Mouse (Mus musculus) hindbrain, embryonic 16.5 days (tissue): ENCODE results near the gene Auts2. TPM values are rescaled to one million over a fixed set of nuclear protein-coding genes. Genes with fewer than 3 reads are reported as not detected.

ENCODE experiments used
- ATAC-seq: fragments of 200-750 bp; cut with Nextera tagmentation; 2 replicates; pipeline ENCODE4 v1.8.0; 2017; ENCODE audit warnings: moderate TSS enrichment, moderate library complexity
- H3K27ac ChIP-seq: fragments of 300-500 bp; sonication (generic); 2 replicates; pipeline ENCODE4 v1.5.1; 2014; ENCODE audit warnings: low read depth, mild to moderate bottlenecking, control low read depth, low read length, moderate library complexity
- H3K27me3 ChIP-seq: fragments of 300-500 bp; sonication (generic); replicated peaks from 2 replicates; pipeline ENCODE4 v1.6.1; 2014; ENCODE audit warnings: low read length; ENCODE audit not compliant: control insufficient read depth, insufficient read depth
- H3K36me3 ChIP-seq: fragments of 300-500 bp; sonication (generic); 2 replicates; pipeline ENCODE4 v1.6.1; 2014; ENCODE audit warnings: mild to moderate bottlenecking, low read length, moderate library complexity, mixed read lengths; ENCODE audit not compliant: control insufficient read depth, insufficient read depth
- H3K4me1 ChIP-seq: fragments of 300-500 bp; sonication (generic); 2 replicates; pipeline ENCODE4 v1.6.1; 2014; ENCODE audit warnings: low read depth, low read length; ENCODE audit not compliant: control insufficient read depth, insufficient read depth
- H3K4me2 ChIP-seq: fragments of 300-500 bp; sonication (generic); 2 replicates; pipeline ENCODE4 v1.6.1; 2014; ENCODE audit warnings: mild to moderate bottlenecking, low read length, control low read depth, moderate library complexity
- H3K4me3 ChIP-seq: fragments of 300-500 bp; sonication (generic); 2 replicates; pipeline ENCODE4 v1.5.1; 2014; ENCODE audit warnings: mild to moderate bottlenecking, low read length, control low read depth, moderate library complexity
- H3K9ac ChIP-seq: fragments of 300-500 bp; sonication (generic); 2 replicates; pipeline ENCODE4 v1.6.1; 2014; ENCODE audit warnings: low read depth, mild to moderate bottlenecking, control low read depth, low read length, moderate library complexity
- H3K9me3 ChIP-seq: fragments of 300-500 bp; sonication (generic); 2 replicates; pipeline ENCODE4 v1.6.1; 2014; ENCODE audit warnings: mild to moderate bottlenecking, low read length, moderate library complexity; ENCODE audit not compliant: control insufficient read depth
- WGBS: fragments of 180-500 bp; shearing (Covaris S2); extraction: QIAGEN DNeasy Blood & Tissue Kit; methylation state at CpG from one replicate; pipeline ENCODE4 v1.1.7; 2014; 5-methylcytosine and 5-hydroxymethylcytosine counted together
- polyA plus RNA-seq: library from polyadenylated mRNA; unstranded; fragments of >200 nt; fragmentation: Nextera tagmentation; extraction: Ambion mirVana; gene quantifications from 2 replicates; pipeline ENCODE4 v1.2.1, GENCODE M21; 2015

Gene Auts2
- polyA plus RNA-seq, 1 experiment from 2014 or later: 43.2 TPM

GRCm38 (mm10) chr5:131492535-131492934, 1050.6 kb downstream of the Auts2 start:
- Histone ChIP-seq H3K36me3 (no peaks in the 10 kb centered on the region), H3K9me3 (no peaks in the 10 kb centered on the region), H3K4me3 (no peak overlapping the region), H3K4me2 (no peak overlapping the region), H3K9ac (no peak overlapping the region), H3K4me1 (peaks cover 4% of the 10 kb centered on the region), H3K27ac (no peak overlapping the region), H3K27me3 (no peaks in the 10 kb centered on the region)
- ATAC-seq: no peak
- WGBS: 84% methylated on average over 8 of the region's 8 CpGs

- Histone ChIP-seq H3K4me3 (no peak overlapping the region), H3K36me3 (no peaks in the 10 kb centered on the region), H3K27me3 (no peaks in the 10 kb centered on the region), H3K27ac (peak overlapping the region; percentile 12; the same call in 1 of the 2 replicates), H3K9me3 (no peaks in the 10 kb centered on the region), H3K4me2 (no peak overlapping the region), H3K4me1 (peaks cover 4% of the 10 kb centered on the region), H3K9ac (no peak overlapping the region)
- no peak for ATAC-seq
- 61% methylated on average over 8 of the region's 8 CpGs for WGBS
Measured at GRCm38 (mm10) chr5:131491843-131492242, 1051.3 kb downstream of the Auts2 start.

- Histone ChIP-seq H3K4me1 (peaks cover 4% of the 10 kb centered on the region), H3K9me3 (no peaks in the 10 kb centered on the region), H3K9ac (no peak overlapping the region), H3K4me2 (no peak overlapping the region), H3K27ac (no peak overlapping the region), H3K36me3 (no peaks in the 10 kb centered on the region), H3K27me3 (no peaks in the 10 kb centered on the region), H3K4me3 (no peak overlapping the region)
- WGBS: 78% methylated on average over 2 of the region's 2 CpGs
- no peak for ATAC-seq
Measured at GRCm38 (mm10) chr5:131490811-131491210, 1052.3 kb downstream of the Auts2 start.

GRCm38 (mm10) chr5:131489846-131490245, 1053.3 kb downstream of the Auts2 start:
- 88% methylated on average over 7 of the region's 7 CpGs for WGBS
- no peak for ATAC-seq
- H3K9me3 ChIP-seq: no peaks in the 10 kb centered on the region
- no peaks in the 10 kb centered on the region for H3K27me3 ChIP-seq
- no peak overlapping the region for H3K27ac ChIP-seq
- H3K36me3 ChIP-seq: no peaks in the 10 kb centered on the region
- peaks cover 4% of the 10 kb centered on the region for H3K4me1 ChIP-seq
- H3K4me3 ChIP-seq: no peak overlapping the region
- H3K4me2 ChIP-seq: no peak overlapping the region
- H3K9ac ChIP-seq: no peak overlapping the region

- H3K27ac ChIP-seq: no peak overlapping the region
- H3K4me2 ChIP-seq: no peak overlapping the region
- no peak overlapping the region for H3K9ac ChIP-seq
- no peak for ATAC-seq
- H3K4me3 ChIP-seq: no peak overlapping the region
- no peaks in the 10 kb centered on the region for H3K27me3 ChIP-seq
- WGBS: 79% methylated on average over 4 of the region's 4 CpGs
- no peaks in the 10 kb centered on the region for H3K36me3 ChIP-seq
- H3K4me1 ChIP-seq: no peaks in the 10 kb centered on the region; the same call in 1 of the 2 replicates
- no peaks in the 10 kb centered on the region for H3K9me3 ChIP-seq
Measured at GRCm38 (mm10) chr5:131486527-131486926, 1056.6 kb downstream of the Auts2 start.

GRCm38 (mm10) chr5:131475278-131475677, 1067.9 kb downstream of the Auts2 start:
- ATAC-seq: no peak
- no peak overlapping the region for H3K9ac ChIP-seq
- no peak overlapping the region for H3K4me2 ChIP-seq
- H3K9me3 ChIP-seq: no peaks in the 10 kb centered on the region
- no peak overlapping the region for H3K27ac ChIP-seq
- no peaks in the 10 kb centered on the region for H3K27me3 ChIP-seq
- peaks cover 35% of the 10 kb centered on the region for H3K36me3 ChIP-seq
- no peaks in the 10 kb centered on the region for H3K4me1 ChIP-seq
- H3K4me3 ChIP-seq: no peak overlapping the region

GRCm38 (mm10) chr5:131468609-131469008, 1074.5 kb downstream of the Auts2 start:
- Histone ChIP-seq H3K4me1 (peaks cover 3% of the 10 kb centered on the region; the same call in 1 of the 2 replicates), H3K9me3 (no peaks in the 10 kb centered on the region), H3K4me2 (no peak overlapping the region), H3K27me3 (no peaks in the 10 kb centered on the region), H3K27ac (no peak overlapping the region), H3K4me3 (no peak overlapping the region), H3K36me3 (peaks cover 23% of the 10 kb centered on the region), H3K9ac (no peak overlapping the region)
- WGBS: 95% methylated on average over 4 of the region's 4 CpGs
- no peak for ATAC-seq

- no peak for ATAC-seq
- H3K4me1 ChIP-seq: peaks cover 3% of the 10 kb centered on the region; the same call in 1 of the 2 replicates
- no peak overlapping the region for H3K27ac ChIP-seq
- H3K27me3 ChIP-seq: no peaks in the 10 kb centered on the region
- no peak overlapping the region for H3K4me3 ChIP-seq
- H3K9me3 ChIP-seq: no peaks in the 10 kb centered on the region
- 77% methylated on average over 9 of the region's 9 CpGs for WGBS
- peaks cover 16% of the 10 kb centered on the region for H3K36me3 ChIP-seq
- no peak overlapping the region for H3K4me2 ChIP-seq
- H3K9ac ChIP-seq: no peak overlapping the region
Measured at GRCm38 (mm10) chr5:131466131-131466530, 1077.0 kb downstream of the Auts2 start.

- Histone ChIP-seq H3K27ac (0 out of 2 replicates have a peak overlapping the region, but pooled peaks have one; percentile 6), H3K36me3 (peaks cover 29% of the 10 kb centered on the region), H3K4me2 (no peak overlapping the region)
Measured at GRCm38 (mm10) chr5:131463402-131463801, 1079.7 kb downstream of the Auts2 start.

GRCm38 (mm10) chr5:131459951-131460350, 1083.2 kb downstream of the Auts2 start:
- H3K36me3 ChIP-seq: peaks cover 34% of the 10 kb centered on the region

More at GRCm38 (mm10) chr5:131463402-131463801, 1079.7 kb downstream of the Auts2 start:
- WGBS: 45% methylated on average over 6 of the region's 6 CpGs
- Histone ChIP-seq H3K4me3 (no peak overlapping the region), H3K27me3 (no peaks in the 10 kb centered on the region), H3K9ac (no peak overlapping the region), H3K9me3 (no peaks in the 10 kb centered on the region), H3K4me1 (peaks cover 3% of the 10 kb centered on the region; the same call in 1 of the 2 replicates)
- peak; percentile 59; the same call in 1 of the 2 replicates for ATAC-seq

More at GRCm38 (mm10) chr5:131459951-131460350, 1083.2 kb downstream of the Auts2 start:
- H3K9ac ChIP-seq: no peak overlapping the region
- no peaks in the 10 kb centered on the region for H3K9me3 ChIP-seq
- H3K27me3 ChIP-seq: no peaks in the 10 kb centered on the region
- H3K4me1 ChIP-seq: peaks cover 3% of the 10 kb centered on the region; the same call in 1 of the 2 replicates
- H3K4me2 ChIP-seq: no peak overlapping the region
- ATAC-seq: no peak
- H3K4me3 ChIP-seq: no peak overlapping the region
- WGBS: 57% methylated on average over 6 of the region's 6 CpGs
- H3K27ac ChIP-seq: no peak overlapping the region
